Mouse (Mus musculus) kidney, postnatal 25 days (tissue): ENCODE results near the gene Tnpo3.

Experiments
- DNase-seq, 2 experiments: peaks; one replicate each; pipeline ENCODE4 v3.0.0; 2021; ENCODE audit warnings: mixed read lengths in 2 of 2

Tnpo3 gene

GRCm38 (mm10) chr6:29609111-29610019 is at the start of gene Tnpo3:
Tnpo3 (minus strand) TSS chr6:29609887.
- peak; percentile 96 to 97 for DNase-seq

GRCm38 (mm10) chr6:29658626-29659475 is 49.2 kb upstream of the Tnpo3 start:
- DNase-seq: peak; percentile 31 to 70

- no peak for DNase-seq
Observed at GRCm38 (mm10) chr6:29653271-29653670, 43.6 kb upstream of the Tnpo3 start.

- DNase-seq: peak in 1 of 2 experiments; percentile 82
Observed at GRCm38 (mm10) chr6:29650170-29650549, 40.5 kb upstream of the Tnpo3 start.

- DNase-seq: peak; percentile 90 to 95
Observed at GRCm38 (mm10) chr6:29649494-29650169, 39.9 kb upstream of the Tnpo3 start.

GRCm38 (mm10) chr6:29641816-29642215 is 32.1 kb upstream of the Tnpo3 start:
- no peak for DNase-seq

GRCm38 (mm10) chr6:29639580-29640419 is 30.1 kb upstream of the Tnpo3 start:
- no peak for DNase-seq

- no peak for DNase-seq
Observed at GRCm38 (mm10) chr6:29638844-29639460, 29.3 kb upstream of the Tnpo3 start.

GRCm38 (mm10) chr6:29637397-29638373 is 28.0 kb upstream of the Tnpo3 start:
- no peak for DNase-seq

GRCm38 (mm10) chr6:29636322-29637092 is 26.8 kb upstream of the Tnpo3 start:
- no peak for DNase-seq

GRCm38 (mm10) chr6:29634537-29634936 is 24.9 kb upstream of the Tnpo3 start:
- no peak for DNase-seq

GRCm38 (mm10) chr6:29632552-29633292 is 23.0 kb upstream of the Tnpo3 start:
- peak in 1 of 2 experiments; percentile 42 for DNase-seq

GRCm38 (mm10) chr6:29631751-29632551 is 22.3 kb upstream of the Tnpo3 start:
- DNase-seq: no peak

- DNase-seq: no peak
Observed at GRCm38 (mm10) chr6:29630216-29630615, 20.5 kb upstream of the Tnpo3 start.

GRCm38 (mm10) chr6:29627756-29628155 is 18.1 kb upstream of the Tnpo3 start:
- DNase-seq: no peak

GRCm38 (mm10) chr6:29623857-29624256 is 14.2 kb upstream of the Tnpo3 start:
- DNase-seq: no peak

- DNase-seq: no peak
Observed at GRCm38 (mm10) chr6:29622273-29622672, 12.6 kb upstream of the Tnpo3 start.
